Mouse (Mus musculus) skeletal muscle tissue, adult 2 months (tissue): ENCODE measurements around the gene Aldh3b3.
"Not testable (repeated sequence)": the region's sequence is repeated elsewhere in the genome, so short reads cannot be mapped to it uniquely, and the experiment has no call there.

Experiments
- DNase-seq: peaks from one replicate; pipeline ENCODE4 v3.0.0-alpha.2; 2012; ENCODE audit warnings: low read depth, low spot score

Aldh3b3 gene

DNA sequence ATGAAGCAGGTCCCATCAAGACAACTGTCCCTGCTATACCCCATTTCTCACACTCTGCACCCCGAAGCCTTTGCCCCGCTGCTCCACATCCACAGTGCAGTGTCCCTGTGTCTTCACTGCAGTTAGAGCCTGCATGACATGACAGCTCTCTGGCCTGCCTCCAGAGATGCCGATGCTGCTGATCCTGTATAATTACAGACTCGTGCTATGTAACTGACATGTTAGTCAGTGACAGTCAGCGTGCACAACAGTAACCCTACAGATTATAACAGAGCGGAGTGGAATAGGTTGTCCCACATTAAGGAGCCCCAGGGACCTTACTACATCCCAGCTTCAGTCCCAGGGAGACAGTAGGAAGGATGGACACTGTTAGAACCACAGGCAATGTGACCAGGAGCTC is 16.2 kb downstream of the Aldh3b3 start:
- not testable (repeated sequence) for DNase-seq

DNA sequence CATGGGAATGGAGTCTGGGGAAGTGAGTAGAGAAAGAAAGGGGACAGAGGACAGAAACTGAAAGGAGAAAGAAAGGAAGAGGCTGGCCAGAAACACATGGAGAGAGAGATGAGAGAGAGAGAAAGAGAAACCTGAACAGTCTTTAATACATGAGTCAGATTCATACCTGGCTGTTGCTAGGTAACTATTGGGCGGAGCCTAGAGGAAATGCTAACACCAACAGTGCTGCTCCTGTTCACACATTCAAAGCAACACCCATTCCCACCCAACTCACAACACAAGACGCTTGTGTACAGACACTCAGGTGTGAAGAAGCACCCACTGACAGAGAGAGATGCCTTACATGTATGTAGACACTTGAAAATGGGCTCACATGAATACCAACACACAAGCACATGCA is 17.4 kb downstream of the Aldh3b3 start:
- no peak for DNase-seq

DNA sequence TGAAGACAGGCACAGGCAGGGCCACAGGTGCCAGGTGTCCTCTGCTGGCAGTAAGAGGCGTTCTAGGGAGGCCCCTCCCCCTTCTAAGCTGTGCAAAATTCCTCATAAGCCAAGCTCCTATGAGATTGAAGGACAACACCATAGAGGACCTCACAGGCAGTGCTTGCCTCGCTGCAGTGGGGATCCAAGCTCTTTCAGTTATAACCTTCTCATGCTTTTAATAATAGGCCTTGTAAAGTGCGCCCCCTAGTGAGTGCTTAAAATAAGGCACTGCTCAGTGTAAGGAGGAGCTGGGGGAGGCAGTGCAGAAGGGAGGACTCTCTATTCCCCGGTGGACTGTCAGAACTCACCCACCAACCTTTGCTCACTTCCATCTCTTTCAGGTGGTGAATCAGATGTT is 21.9 kb downstream of the Aldh3b3 start:
- DNase-seq: peak; percentile 71

DNA sequence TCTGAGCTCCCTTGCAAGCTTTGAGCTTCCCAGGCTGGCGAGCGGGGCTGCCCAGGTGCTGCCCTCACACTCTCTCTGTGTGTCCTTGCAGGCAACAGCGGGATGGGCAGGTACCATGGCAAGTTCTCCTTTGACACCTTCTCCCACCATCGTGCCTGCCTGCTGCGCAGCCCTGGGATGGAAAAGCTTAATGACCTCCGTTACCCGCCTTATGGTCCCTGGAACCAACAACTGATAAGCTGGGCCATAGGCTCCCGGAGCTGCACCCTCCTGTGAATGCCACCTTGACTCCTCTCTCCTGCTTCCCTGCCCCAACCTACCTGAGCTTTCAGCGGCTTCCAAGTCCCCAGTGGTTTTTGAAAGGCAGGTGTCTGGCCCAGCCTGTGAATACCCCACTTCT is 22.5 kb downstream of the Aldh3b3 start:
- DNase-seq: no peak

DNA sequence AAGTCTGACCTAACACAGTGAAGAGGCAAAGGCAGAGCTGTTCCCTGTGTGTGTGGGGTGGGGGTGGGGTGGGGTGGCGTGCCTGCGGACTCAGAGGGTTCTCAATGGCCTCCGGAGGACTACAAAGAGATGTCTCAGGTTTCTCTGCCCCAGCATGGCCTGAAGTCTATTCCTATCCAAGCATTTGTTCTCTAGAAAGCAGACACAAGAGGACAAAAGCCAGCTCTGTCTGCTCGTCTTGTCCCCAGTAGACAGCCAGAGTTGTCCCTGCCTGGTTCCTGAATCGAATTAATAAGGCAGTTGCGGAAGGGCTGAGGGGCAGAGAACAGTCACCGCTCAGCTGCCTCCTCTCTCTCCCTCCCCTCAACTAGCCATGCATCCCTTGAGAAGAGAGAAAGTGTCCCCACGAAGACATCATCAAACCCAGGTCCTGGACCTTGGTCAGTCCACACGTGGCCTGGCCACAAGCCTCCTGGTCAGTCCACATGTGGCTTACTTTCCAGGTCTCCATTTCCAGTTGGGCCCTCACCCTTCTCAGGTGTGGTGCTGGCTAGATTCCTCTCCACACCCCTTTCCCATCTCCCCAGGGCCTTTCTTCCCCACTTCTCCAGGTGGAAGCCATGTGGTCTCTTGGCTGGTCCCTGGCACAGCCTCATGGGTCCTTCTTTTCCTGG is 25.2 kb downstream of the Aldh3b3 start:
- DNase-seq: no peak

DNA sequence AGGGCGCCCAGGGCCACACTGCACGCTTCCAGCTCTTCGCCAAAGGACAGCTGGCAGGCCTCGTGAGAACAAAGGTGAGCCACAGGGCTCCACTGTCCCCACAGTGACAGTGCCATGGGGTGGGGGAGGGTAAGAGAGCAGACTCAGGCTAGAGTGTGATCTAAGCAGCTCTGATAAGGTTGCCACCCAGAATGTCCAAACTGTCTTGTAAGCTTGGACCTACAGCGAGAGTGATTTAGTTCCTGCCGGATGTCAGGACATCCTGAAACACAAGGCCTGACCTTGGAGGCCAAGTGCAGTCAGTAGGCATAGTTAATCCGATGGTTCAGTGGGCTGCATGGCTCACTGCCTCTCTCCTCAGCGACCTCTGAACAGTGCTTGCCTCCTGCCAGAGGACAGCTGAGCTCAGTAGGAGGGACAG is 26.8 kb downstream of the Aldh3b3 start:
- no peak for DNase-seq

DNA sequence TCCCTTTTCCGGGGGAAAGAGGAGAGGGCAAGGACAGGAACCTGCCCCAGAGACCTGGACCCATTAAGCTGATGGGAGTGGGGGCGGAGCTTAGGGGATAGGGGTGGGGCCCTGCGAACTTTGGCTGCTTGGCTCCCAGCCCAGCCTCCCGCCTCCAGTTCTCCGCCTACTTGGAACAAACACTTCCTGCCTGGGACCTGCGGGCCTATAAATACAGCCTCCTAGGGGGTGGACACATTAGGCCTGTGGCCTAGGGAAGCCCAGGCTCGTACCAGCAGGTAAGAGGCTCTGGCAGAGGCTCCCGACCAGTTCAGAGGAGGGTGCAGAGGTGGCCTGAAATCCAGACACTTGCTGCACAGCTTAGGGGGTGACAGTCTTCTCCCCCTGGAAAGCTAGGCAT is 27.9 kb downstream of the Aldh3b3 start, which contains the start of gene Acy3:
Gene Acy3, plus strand, starts transcription at position 237 of the 400 bp plus-strand sequence.
- peak; percentile 82 for DNase-seq

DNA sequence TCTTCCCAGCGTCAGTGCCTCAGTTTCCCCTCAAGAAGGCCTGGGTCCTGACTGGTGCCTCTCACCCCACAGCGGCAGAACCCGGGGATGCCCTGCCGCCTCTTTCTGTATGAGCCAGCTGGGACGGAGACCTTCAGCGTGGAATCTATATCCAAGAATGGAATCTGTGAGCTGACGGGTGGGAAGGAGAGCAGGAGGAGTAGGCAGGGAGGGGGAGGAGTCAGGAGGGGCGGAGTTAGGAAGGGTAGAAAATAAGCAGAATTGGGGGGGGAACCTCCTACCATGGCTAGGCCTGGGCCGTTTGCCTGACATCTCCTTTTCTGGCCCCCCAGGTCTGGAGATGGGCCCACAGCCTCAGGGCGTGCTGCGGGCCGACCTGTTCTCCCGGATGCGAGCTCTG is 29.6 kb downstream of the Aldh3b3 start:
- no peak for DNase-seq

DNA sequence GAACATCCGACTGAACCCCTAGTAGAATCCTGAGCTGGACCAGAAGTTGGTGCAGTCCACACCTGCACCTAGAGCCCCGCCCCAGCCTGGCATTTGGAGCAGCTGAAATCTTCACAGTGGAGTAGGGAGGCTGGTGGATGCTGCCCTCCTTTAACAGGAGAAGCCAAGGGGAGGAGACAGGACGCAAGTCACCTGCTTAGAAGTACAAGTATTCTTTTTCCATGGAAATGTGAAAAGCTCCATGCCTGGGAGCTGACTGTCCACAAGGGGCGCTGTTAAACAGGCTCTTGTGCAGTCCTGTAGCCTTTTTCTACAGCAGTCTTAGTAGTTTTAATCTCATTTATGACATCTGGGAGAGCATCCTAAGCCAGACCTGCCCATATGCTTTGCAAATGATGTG is 30.3 kb downstream of the Aldh3b3 start:
- no peak for DNase-seq

DNA sequence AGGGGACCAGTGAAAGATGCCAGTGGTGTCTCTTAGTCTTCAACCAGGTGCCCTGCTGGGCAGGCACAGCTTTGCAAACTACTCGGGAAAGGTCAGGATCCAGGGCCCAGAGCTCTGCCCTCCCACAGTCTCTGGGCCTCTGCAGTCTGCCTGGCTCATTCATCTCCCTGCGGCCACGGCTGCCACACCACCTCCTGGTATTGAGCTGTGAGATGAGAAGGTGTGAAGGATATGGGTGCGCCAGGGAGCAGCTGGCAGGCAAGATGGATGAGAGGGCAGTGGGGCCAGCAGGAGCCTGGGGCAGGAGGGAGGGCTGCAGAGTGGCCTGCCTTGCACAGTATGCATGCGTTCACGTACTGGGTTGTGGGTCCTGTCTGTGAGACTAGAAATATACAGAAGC is 32.4 kb downstream of the Aldh3b3 start:
- no peak for DNase-seq

DNA sequence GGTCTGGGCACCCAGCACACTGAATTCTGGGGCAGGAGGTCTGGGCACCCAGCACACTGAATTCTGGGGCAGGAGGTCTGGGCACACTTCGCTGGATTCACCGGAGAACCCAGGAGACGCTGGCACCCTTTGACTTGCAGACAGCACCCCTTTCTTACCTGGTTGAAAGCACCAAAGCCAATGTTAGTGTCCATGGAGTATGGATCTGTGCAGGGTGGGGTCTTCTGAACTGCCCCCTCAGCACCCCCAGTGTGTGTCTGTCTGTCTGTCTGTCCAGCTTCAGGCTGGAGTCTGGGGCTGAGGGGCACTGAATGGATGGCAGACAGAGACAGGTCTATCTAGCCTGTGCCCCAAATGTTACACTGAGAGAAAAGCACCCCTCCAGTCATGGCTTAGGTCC is 33.1 kb downstream of the Aldh3b3 start:
- DNase-seq: no peak

DNA sequence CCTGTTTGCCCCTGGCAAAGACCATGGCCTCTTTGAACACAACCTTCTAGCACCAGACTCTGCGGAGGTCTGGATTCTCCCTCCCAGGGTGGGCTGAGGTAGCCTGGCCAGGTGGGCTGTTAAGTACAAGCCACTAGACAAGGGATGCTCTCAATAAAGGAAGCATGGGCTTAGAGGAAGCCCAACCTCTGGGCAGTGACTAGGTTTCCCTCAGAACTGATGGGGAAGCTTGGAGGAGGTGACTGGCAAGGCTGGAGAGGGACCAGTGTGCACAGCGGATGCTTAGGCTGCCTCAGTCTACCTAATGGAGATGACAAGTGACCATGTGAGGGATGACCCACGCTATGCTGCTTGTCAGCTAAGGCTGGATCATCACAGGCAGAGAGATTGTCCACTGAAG is 33.5 kb downstream of the Aldh3b3 start:
- no peak for DNase-seq

DNA sequence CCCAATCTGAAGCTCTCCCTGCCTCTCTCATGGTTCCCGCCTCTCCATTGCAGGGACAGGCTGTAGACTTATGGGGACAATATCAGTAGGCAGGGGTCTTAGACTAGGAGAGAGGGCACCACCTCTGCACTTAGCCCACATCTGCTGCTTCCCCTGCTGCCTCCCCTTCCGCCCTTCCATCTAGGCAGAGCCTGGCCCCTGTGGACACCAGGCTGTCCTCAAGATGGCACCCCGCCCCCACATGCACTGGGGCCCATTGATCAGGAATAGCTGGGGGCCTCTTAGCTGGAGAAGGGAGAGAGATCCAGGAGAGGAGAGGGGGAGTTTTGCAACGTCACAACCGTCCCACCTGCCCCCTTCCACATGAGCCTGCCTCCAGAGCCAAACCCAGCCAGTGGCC is 34.0 kb downstream of the Aldh3b3 start, which contains the start of gene Tbx10:
Gene Tbx10, plus strand, starts transcription at position 337 of the 400 bp plus-strand sequence.
- no peak for DNase-seq

DNA sequence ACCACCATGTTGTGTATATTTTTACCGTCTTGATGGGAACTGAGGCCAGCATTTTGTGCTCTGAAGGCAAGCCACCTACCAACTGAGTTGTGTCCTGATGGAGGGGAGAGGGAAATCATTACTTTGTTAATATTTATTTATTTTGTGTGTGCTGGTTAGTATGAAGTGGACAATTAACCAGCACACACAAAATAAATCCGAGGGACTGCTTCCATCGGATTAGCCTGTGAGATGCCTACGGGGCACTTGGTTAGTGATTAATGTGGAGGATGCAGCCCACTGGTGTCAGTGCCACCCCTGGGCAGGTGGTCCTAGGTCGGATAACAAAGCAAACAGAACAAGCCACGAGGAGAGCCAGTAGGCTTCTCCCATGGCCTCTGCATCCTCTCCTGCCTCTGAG is 36.5 kb downstream of the Aldh3b3 start:
- DNase-seq: no peak

DNA sequence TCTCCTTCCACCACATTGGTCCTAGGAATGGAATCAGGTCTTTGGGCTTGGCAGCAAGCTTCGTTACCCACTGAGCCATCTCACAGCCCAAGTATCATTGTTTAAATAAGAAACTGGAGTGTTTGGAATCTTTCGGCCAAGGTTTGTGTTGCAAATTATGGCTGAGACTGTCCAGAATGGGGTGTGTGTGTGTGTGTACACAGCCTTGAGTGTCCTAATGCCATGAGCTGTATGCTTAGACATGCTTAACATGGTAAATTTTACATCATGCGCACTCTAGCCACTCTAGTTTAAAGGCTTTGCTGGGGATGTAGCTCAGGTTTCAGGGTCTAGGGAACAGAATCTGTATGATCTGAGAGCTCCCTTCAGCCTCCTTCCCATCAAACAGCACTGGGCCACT is 37.1 kb downstream of the Aldh3b3 start:
- DNase-seq: no peak

DNA sequence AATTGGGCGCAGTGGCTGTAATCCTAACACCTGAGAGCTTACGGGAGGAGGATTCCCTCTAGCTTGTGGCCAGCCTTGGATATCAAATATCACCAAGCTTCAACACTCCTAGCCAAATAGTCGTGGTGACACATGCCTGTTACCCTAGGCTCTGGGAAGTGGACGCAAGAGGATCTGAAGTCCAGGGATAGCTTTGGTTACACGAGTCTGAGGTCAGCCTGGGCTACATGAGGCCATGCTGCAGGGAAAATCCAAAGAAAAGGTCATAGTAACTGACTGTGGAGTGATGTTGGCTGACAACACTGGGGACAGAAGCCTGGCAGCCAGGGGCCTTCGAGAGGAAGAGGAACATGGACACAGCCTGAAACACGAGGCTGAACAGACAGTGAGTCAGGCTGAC is 37.7 kb downstream of the Aldh3b3 start:
- DNase-seq: peak; percentile 67

DNA sequence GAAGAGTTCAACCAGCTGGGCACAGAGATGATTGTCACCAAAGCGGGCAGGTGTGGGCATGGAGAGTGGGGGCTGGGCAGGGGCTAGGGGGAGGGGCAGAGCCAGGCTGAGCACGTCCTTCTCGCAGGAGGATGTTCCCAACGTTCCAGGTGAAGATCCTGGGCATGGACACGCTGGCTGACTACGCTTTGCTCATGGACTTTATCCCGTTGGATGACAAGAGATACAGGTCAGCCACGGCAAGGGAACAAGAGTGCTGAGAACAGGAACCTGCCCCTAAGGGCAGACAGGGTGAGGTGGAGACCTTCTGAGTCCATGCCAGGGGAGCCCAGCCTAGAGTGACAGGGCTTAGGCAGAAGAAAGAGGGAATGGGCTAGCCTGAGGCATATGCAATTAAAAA is 38.3 kb downstream of the Aldh3b3 start:
- DNase-seq: no peak

DNA sequence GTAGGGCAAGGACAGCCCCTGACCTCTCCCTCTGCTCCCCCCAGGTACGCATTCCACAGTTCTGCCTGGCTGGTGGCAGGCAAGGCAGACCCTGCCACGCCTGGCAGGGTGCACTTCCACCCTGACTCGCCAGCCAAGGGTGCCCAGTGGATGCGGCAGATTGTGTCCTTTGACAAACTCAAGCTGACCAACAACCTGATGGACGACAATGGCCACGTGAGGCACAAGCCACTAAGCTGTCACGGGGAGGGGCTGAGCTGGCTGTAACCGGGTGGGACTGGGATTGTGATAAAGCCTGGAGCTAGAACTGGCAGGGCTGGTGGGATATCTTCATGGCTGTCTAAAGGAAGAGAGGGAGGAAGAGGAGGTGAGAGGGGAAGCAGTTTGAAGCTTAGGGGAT is 38.8 kb downstream of the Aldh3b3 start:
- no peak for DNase-seq

DNA sequence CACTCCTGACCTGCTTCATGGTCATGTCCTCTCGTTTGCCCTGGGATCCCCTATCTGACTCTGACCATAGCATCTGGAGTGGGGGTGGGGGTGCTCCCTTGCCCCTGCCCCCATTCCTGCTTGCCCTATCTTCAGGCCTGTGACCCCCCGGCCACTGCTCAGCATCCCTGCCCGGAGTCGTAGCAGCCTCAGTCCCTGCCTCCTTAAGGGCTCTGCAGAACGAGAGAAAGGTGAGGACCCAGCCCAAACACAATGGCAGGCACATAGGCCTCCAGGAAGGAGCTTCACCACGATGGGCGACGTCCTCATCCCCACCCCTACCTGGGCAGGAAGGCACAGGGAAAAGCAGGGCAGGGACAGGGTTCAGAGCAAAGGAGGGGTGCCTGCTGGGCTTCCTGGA is 39.9 kb downstream of the Aldh3b3 start:
- no peak for DNase-seq

DNA sequence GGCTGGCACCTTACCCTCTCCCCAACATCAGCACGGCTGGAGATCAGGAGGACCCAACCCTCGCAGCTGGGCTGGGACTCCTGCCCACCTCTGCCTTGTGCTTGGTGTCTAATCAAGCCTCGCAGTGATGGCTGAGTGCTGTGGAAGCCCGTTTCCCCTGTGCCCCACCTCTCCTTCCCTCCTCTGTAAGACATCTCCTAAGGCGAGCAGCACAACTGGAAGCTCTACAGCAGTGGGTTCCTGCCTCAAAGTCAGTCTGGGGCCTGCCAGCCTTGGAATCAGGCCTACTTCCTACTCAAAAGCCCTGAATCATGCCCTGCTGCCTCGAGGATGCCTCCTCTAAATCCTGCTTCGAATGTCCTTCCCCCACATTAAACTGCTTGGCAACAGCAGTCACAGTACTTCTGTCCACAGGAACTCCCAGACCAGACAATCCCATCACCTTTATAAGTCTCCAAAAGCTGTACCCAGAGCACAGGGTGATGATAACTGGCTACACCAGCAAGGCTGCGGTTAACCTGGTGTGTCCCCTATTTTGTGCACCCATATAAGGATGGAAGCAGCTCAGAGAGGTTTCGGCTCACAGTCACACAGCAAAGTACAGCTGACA is 40.8 kb downstream of the Aldh3b3 start:
- no peak for DNase-seq

DNA sequence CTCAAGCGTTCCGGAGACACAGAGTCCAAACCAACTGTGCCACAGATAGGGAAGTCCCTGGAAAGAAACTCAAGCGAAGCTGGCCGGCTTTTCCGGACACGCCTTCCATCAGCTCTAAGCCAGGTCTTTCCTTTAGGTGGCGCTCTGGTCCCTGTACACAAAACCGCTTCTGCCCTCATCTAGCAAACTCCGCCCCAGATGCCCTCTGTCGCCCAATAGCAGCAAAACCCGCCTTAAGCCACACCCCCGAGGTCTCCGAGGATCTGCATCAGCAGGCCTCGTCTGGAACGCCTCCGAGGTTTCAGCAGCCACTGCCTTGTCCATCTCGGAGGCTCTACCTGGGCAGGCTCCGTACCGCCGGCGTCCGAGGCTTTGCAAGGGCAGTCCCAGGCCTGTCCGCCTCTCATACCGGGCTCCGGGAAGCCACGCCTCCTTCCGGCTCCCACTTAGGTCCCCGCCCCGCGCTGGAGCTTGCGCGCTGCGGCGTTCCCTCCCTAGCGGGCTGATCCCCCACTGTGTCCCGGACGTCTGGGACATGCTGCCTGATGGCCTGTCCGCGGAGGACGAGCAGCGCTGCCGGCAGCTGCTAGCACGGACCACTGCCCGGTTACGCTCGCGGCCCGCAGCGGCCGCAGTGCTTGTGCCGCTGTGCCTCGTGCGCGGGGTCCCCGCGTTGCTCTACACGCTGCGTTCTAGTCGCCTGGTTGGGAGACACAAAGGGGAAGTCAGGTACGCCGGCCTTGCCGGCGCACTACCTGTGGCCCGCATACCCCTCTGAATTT is 41.9 kb downstream of the Aldh3b3 start, which contains the start of the genes Nudt8 and Gm49405:
Gene Nudt8, plus strand, starts transcription at position 462 of the 782 bp plus-strand sequence.
Gene Gm49405, plus strand, starts transcription at position 508 of the 782 bp plus-strand sequence.
- peak; percentile 95 for DNase-seq

DNA sequence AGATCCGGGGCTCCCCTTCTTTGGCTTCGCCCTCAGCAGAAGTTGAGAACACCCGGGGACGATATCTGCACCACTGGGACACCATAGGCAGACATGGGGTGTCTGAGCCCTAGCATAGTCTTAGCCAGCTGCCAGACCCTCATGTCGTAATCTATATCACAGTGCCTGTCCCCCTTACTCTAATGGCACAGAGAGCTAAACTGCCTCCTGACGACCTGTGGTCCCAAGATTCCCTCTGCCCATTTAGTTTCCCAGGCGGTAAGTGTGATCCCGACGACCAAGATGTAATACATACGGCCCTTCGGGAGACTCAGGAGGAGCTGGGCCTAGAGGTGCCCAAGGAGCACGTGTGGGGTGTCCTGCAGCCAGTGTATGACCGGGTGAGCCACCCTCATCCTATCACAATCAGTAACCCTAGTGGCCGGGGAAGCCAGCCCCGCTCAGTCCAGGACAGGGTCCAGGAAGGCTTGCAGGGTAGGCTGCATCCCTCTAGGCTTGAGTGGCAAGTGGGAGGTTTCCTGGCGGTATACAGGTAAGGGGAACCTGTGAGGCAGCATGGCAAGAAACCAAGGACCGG is 42.6 kb downstream of the Aldh3b3 start:
- DNase-seq: no peak
